Mouse (Mus musculus) lung, postnatal 0 days (tissue): ENCODE data around the gene 2610318N02Rik.

ENCODE experiments used
- CTCF ChIP-seq: IDR thresholded peaks from 2 replicates; pipeline ENCODE4 v1.5.1; 2016; ENCODE audit warnings: antibody characterized with exemption, mild to moderate bottlenecking
- EP300 ChIP-seq: IDR thresholded peaks from 2 replicates; pipeline ENCODE4 v1.6.1; 2016; ENCODE audit warnings: antibody characterized with exemption, mild to moderate bottlenecking, control low read depth

DNA sequence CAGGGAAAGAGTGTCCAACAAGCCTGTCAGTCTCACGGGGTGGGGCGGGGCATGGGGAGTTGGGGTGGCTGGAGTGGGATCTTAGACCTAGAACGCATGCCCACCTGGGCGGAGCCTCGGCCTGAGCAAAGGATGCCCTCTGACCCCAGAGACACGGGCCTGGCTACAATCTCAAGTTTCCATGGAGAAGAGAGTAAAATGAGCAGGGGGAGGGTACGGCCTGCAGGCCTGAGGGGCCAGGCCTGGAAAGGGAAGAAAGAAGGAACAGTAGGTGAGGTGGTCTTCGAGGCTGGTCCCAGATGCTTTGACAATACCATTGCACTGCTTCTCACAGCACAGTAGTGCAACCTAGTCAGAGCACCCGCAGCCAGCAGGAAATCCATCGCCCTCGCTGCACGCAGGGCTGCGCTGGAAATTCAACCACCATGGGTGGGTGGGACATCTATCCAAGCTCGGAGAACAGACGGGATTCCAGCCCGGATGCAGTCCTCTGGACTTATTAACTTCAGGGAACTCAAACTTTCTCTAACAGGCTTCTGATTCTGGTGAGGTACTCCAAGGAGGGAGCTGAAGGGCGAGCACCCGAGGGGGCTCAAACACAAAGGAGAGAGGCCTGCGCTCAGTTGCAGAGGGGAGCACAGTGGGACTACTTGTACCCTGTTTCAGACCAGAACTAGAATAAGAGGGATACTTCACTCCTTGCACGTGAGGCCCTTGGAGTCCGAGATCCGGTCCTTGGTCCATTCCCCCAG lies 672 bp downstream of the 2610318N02Rik start:
- TF ChIP-seq CTCF: no peak
- TF ChIP-seq EP300: no peak
